Mouse (Mus musculus) heart, embryonic 14.5 days (tissue): ENCODE data around the gene Dennd1a. TPM values are rescaled to one million over a fixed set of nuclear protein-coding genes. Genes with fewer than 3 reads are reported as not detected.

Experiments
- ATAC-seq: fragments of 200-750 bp; cut with Nextera tagmentation; 2 replicates; pipeline ENCODE4 v1.8.0; 2017; ENCODE audit warnings: low read depth, moderate TSS enrichment; ENCODE audit not compliant: insufficient number of reproducible peaks, insufficient read depth, low FRiP score
- H3K27ac ChIP-seq, 2 experiments: fragments of 200-500 bp in 1 of 2; fragments of 300-500 bp in 1 of 2; sonication (generic) in 1 of 2; replicated peaks in 1 of 2; 2 replicates each; pipeline ENCODE4 v1.5.1; 2012 to 2014; ENCODE audit warnings: low read depth in 2 of 2, low read length in 2 of 2, control low read depth in 1 of 2, mild to moderate bottlenecking in 1 of 2, mixed read lengths in 1 of 2; ENCODE audit not compliant: control insufficient read depth in 1 of 2, insufficient read depth in 1 of 2
- H3K27me3 ChIP-seq: fragments of 300-500 bp; sonication (generic); 2 replicates; pipeline ENCODE4 v1.6.1; 2014; ENCODE audit warnings: mild to moderate bottlenecking, low read length, control low read depth; ENCODE audit not compliant: control insufficient read depth, insufficient read depth
- H3K36me3 ChIP-seq: fragments of 300-500 bp; sonication (generic); 2 replicates; pipeline ENCODE4 v1.6.1; 2014; ENCODE audit warnings: mild to moderate bottlenecking, control low read depth, low read length, mixed read lengths; ENCODE audit not compliant: control insufficient read depth, insufficient read depth
- H3K4me1 ChIP-seq, 2 experiments: fragments of 200-500 bp in 1 of 2; fragments of 300-500 bp in 1 of 2; sonication (generic) in 1 of 2; 2 replicates each; pipeline ENCODE4 v1.6.1; 2012 to 2014; ENCODE audit warnings: low read length in 2 of 2, control low read depth in 1 of 2, mixed read lengths in 1 of 2; ENCODE audit not compliant: control insufficient read depth in 2 of 2, insufficient read depth in 2 of 2
- H3K4me2 ChIP-seq: fragments of 300-500 bp; sonication (generic); 2 replicates; pipeline ENCODE4 v1.6.1; 2014; ENCODE audit warnings: mild to moderate bottlenecking, low read length
- H3K4me3 ChIP-seq, 2 experiments: fragments of 200-500 bp in 1 of 2; fragments of 300-500 bp in 1 of 2; sonication (generic) in 1 of 2; 2 replicates each; pipeline ENCODE4 v1.5.1; 2012 to 2014; ENCODE audit warnings: low read length in 2 of 2, mild to moderate bottlenecking in 2 of 2, control low read depth in 1 of 2, low read depth in 1 of 2, moderate library complexity in 1 of 2; ENCODE audit not compliant: control insufficient read depth in 1 of 2, insufficient read depth in 1 of 2
- H3K9ac ChIP-seq: fragments of 300-500 bp; sonication (generic); 2 replicates; pipeline ENCODE4 v1.6.1; 2014; ENCODE audit warnings: mild to moderate bottlenecking, low read length
- H3K9me3 ChIP-seq: fragments of 300-500 bp; sonication (generic); 2 replicates; pipeline ENCODE4 v1.6.1; 2016; ENCODE audit warnings: low read length, control low read depth; ENCODE audit not compliant: control insufficient read depth
- WGBS: fragments of 180-500 bp; shearing (Covaris S2); extraction: QIAGEN DNeasy Blood & Tissue Kit; methylation state at CpG from one replicate; pipeline ENCODE4 v1.1.7; 2014; 5-methylcytosine and 5-hydroxymethylcytosine counted together
- polyA plus RNA-seq: library from polyadenylated mRNA; unstranded; fragments of >200 nt; fragmentation: Nextera tagmentation; extraction: Ambion mirVana; gene quantifications from 2 replicates; pipeline ENCODE4 v1.2.1, GENCODE M21; 2014

Gene Dennd1a
- polyA plus RNA-seq, 1 experiment from 2014 or later: 12.1 TPM

- H3K4me3 ChIP-seq: no peak overlapping the region
- no peak overlapping the region for H3K9ac ChIP-seq
- no peaks in the 10 kb centered on the region for H3K27me3 ChIP-seq
- H3K9me3 ChIP-seq: no peaks in the 10 kb centered on the region
- no peak for ATAC-seq
- H3K27ac ChIP-seq: no peak overlapping the region; a peak in 1 of 4 replicates
- peaks cover 8 to 11% of the 10 kb centered on the region in 2 experiments for H3K4me1 ChIP-seq
- H3K4me2 ChIP-seq: no peak overlapping the region
- 76% methylated on average over 2 of the region's 2 CpGs for WGBS
- peaks cover 11% of the 10 kb centered on the region; the same call in 1 of the 2 replicates for H3K36me3 ChIP-seq
These were observed 475.5 kb downstream of the Dennd1a start for GRCm38 (mm10) chr2:37811682-37812081.

- Histone ChIP-seq H3K4me2 (no peak overlapping the region), H3K4me3 (no peak overlapping the region), H3K9me3 (no peaks in the 10 kb centered on the region), H3K36me3 (peaks cover 4% of the 10 kb centered on the region; the same call in 1 of the 2 replicates), H3K9ac (no peak overlapping the region), H3K27ac (no peak overlapping the region), H3K4me1 (peaks cover 0 to 8% of the 10 kb centered on the region in 2 experiments; a peak in 2 of 4 replicates), H3K27me3 (no peaks in the 10 kb centered on the region)
- no peak; the same call in 1 of the 2 replicates for ATAC-seq
- 43% methylated on average over 4 of the region's 4 CpGs for WGBS
These were observed 484.5 kb downstream of the Dennd1a start for GRCm38 (mm10) chr2:37802610-37803212.

GRCm38 (mm10) chr2:37801687-37802086 is 485.5 kb downstream of the Dennd1a start:
- no peaks in the 10 kb centered on the region for H3K27me3 ChIP-seq
- no peak for ATAC-seq

GRCm38 (mm10) chr2:37799137-37799536 is 488.1 kb downstream of the Dennd1a start:
- H3K9ac ChIP-seq: 0 out of 2 replicates have a peak overlapping the region, but pooled peaks have one; percentile 17
- H3K4me1 ChIP-seq: peaks cover 14 to 29% of the 10 kb centered on the region in 2 experiments
- H3K36me3 ChIP-seq: peaks cover 4% of the 10 kb centered on the region; the same call in 1 of the 2 replicates
- ATAC-seq: no peak
- H3K4me3 ChIP-seq: no peak overlapping the region
- H3K4me2 ChIP-seq: no peak overlapping the region
- H3K27me3 ChIP-seq: no peaks in the 10 kb centered on the region
- H3K27ac ChIP-seq: no peak overlapping the region
- 51% methylated on average over 6 of the region's 6 CpGs for WGBS
- H3K9me3 ChIP-seq: no peaks in the 10 kb centered on the region

More at GRCm38 (mm10) chr2:37801687-37802086, 485.5 kb downstream of the Dennd1a start:
- H3K27ac ChIP-seq: no peak overlapping the region
- H3K36me3 ChIP-seq: peaks cover 4% of the 10 kb centered on the region; the same call in 1 of the 2 replicates
- H3K9me3 ChIP-seq: no peaks in the 10 kb centered on the region
- no peak overlapping the region for H3K4me3 ChIP-seq
- H3K4me1 ChIP-seq: peaks cover under 1 to 12% of the 10 kb centered on the region in 2 experiments; a peak in 3 of 4 replicates
- H3K9ac ChIP-seq: no peak overlapping the region
- no peak overlapping the region for H3K4me2 ChIP-seq
- WGBS: 76% methylated on average over 4 of the region's 4 CpGs

- no peak overlapping the region for H3K27ac ChIP-seq
- H3K4me2 ChIP-seq: no peak overlapping the region
- H3K27me3 ChIP-seq: peaks cover 13% of the 10 kb centered on the region
- H3K4me3 ChIP-seq: no peak overlapping the region
- no peaks in the 10 kb centered on the region for H3K9me3 ChIP-seq
- H3K36me3 ChIP-seq: peaks cover 4% of the 10 kb centered on the region; the same call in 1 of the 2 replicates
- H3K4me1 ChIP-seq: peaks cover 15 to 32% of the 10 kb centered on the region in 2 experiments
- WGBS: 82% methylated on average over 4 of the region's 4 CpGs
- H3K9ac ChIP-seq: no peak overlapping the region
- no peak for ATAC-seq
These were observed 490.1 kb downstream of the Dennd1a start for GRCm38 (mm10) chr2:37797046-37797445.

- whole genome bisulfite sequencing: 21% methylated on average over 1 of the region's 1 CpGs
- Histone ChIP-seq H3K4me1 (peaks cover 15 to 32% of the 10 kb centered on the region in 2 experiments), H3K9me3 (no peaks in the 10 kb centered on the region), H3K27ac (peak overlapping the region; percentile 39 to 60), H3K36me3 (peaks cover 4% of the 10 kb centered on the region; the same call in 1 of the 2 replicates), H3K9ac (no peak overlapping the region), H3K27me3 (peaks cover 15% of the 10 kb centered on the region), H3K4me3 (no peak overlapping the region), H3K4me2 (0 out of 2 replicates have a peak overlapping the region, but pooled peaks have one; percentile 23)
- ATAC-seq: no peak
These were observed 491.2 kb downstream of the Dennd1a start for GRCm38 (mm10) chr2:37796021-37796420.

GRCm38 (mm10) chr2:37791340-37791739 is 495.9 kb downstream of the Dennd1a start:
- Histone ChIP-seq H3K4me1 (peaks cover 29 to 36% of the 10 kb centered on the region in 2 experiments), H3K27ac (no peak overlapping the region), H3K4me3 (no peak overlapping the region), H3K36me3 (no peaks in the 10 kb centered on the region), H3K27me3 (peaks cover 21% of the 10 kb centered on the region), H3K4me2 (no peak overlapping the region), H3K9me3 (no peaks in the 10 kb centered on the region), H3K9ac (no peak overlapping the region)
- 74% methylated on average over 4 of the region's 4 CpGs for WGBS
- no peak for ATAC-seq
